Mouse (Mus musculus) small intestine, adult 2 months (tissue): ENCODE measurements at regions not wholly inside any gene's neighbourhood (a gene's known extent, or its start where the extent isn't known, plus 50 kb on each side); places are given as distances from the start of the nearest gene placed in this dataset.

Experiments used
- H3K27ac ChIP-seq: fragments of 200-500 bp; 2 replicates; pipeline ENCODE4 v1.5.1; 2012; ENCODE audit warnings: low read depth, low read length, control low read depth, inconsistent platforms; ENCODE audit not compliant: insufficient read depth
- H3K27me3 ChIP-seq: fragments of 200-500 bp; 2 replicates; pipeline ENCODE4 v1.6.1; 2012; ENCODE audit warnings: mild to moderate bottlenecking, moderate library complexity, low read length, inconsistent platforms; ENCODE audit not compliant: control insufficient read depth, insufficient read depth
- H3K36me3 ChIP-seq: fragments of 200-500 bp; 2 replicates; pipeline ENCODE4 v1.6.1; 2012; ENCODE audit warnings: mild to moderate bottlenecking, low read length, control low read depth, inconsistent platforms; ENCODE audit not compliant: control insufficient read depth, insufficient read depth
- H3K4me1 ChIP-seq: fragments of 200-500 bp; 2 replicates; pipeline ENCODE4 v1.6.1; 2012; ENCODE audit warnings: low read length, inconsistent platforms, mixed read lengths; ENCODE audit not compliant: control insufficient read depth, insufficient read depth, insufficient read length
- H3K4me3 ChIP-seq: fragments of 200-500 bp; 2 replicates; pipeline ENCODE4 v1.5.1; 2012; ENCODE audit warnings: low read depth, mild to moderate bottlenecking, control low read depth, inconsistent platforms, low read length, moderate library complexity
- CTCF ChIP-seq: fragments of 200-500 bp; IDR thresholded peaks from 2 replicates; pipeline ENCODE4 v1.5.1; 2012; ENCODE audit warnings: low read depth, mild to moderate bottlenecking, control low read depth, inconsistent platforms, low read length, moderate library complexity, mixed read lengths; ENCODE audit not compliant: insufficient replicate concordance, insufficient read length; ENCODE audit errors: extremely low read depth
- POLR2A ChIP-seq: fragments of 200-500 bp; IDR thresholded peaks from 2 replicates; pipeline ENCODE4 v1.6.1; 2012; ENCODE audit warnings: low read depth, mild to moderate bottlenecking, control low read depth, inconsistent platforms, low read length, moderate library complexity
- WGBS: fragments of 180-500 bp; shearing (Covaris S2); methylation state at CpG from one replicate; pipeline ENCODE4 v1.1.7; 2018; 5-methylcytosine and 5-hydroxymethylcytosine counted together

GRCm38 (mm10) chr12:35313191-35313925, 221.5 kb downstream of the Ahr start:
- H3K4me1 ChIP-seq: no peaks in the 10 kb centered on the region
- no peak for TF ChIP-seq CTCF
- no peak for TF ChIP-seq POLR2A
- H3K27ac ChIP-seq: no peak overlapping the region
- 55% methylated on average over 11 of the region's 11 CpGs for WGBS
- no peaks in the 10 kb centered on the region for H3K27me3 ChIP-seq
- no peaks in the 10 kb centered on the region for H3K36me3 ChIP-seq
- H3K4me3 ChIP-seq: no peak overlapping the region

- no peak overlapping the region for H3K4me3 ChIP-seq
- no peaks in the 10 kb centered on the region for H3K36me3 ChIP-seq
- H3K4me1 ChIP-seq: no peaks in the 10 kb centered on the region
- no peaks in the 10 kb centered on the region for H3K27me3 ChIP-seq
- no peak for TF ChIP-seq POLR2A
- no peak for TF ChIP-seq CTCF
- H3K27ac ChIP-seq: no peak overlapping the region
These were observed 226.3 kb downstream of the Ahr start for GRCm38 (mm10) chr12:35308537-35308936.

- Histone ChIP-seq H3K4me3 (no peak overlapping the region), H3K27me3 (no peaks in the 10 kb centered on the region), H3K4me1 (no peaks in the 10 kb centered on the region), H3K27ac (no peak overlapping the region), H3K36me3 (no peaks in the 10 kb centered on the region)
- WGBS: 66% methylated on average over 3 of the region's 3 CpGs
- TF ChIP-seq CTCF (no peak), POLR2A (no peak)
These were observed 230.8 kb downstream of the Ahr start for GRCm38 (mm10) chr12:35303764-35304717.

- Histone ChIP-seq H3K36me3 (no peaks in the 10 kb centered on the region), H3K27ac (no peak overlapping the region), H3K27me3 (no peaks in the 10 kb centered on the region), H3K4me3 (no peak overlapping the region), H3K4me1 (no peaks in the 10 kb centered on the region)
- TF ChIP-seq POLR2A: no peak
- no peak for TF ChIP-seq CTCF
- WGBS: 61% methylated on average over 2 of the region's 2 CpGs
These were observed 231.7 kb downstream of the Ahr start for GRCm38 (mm10) chr12:35303188-35303587.

GRCm38 (mm10) chr12:35294668-35295067, 240.2 kb downstream of the Ahr start:
- no peak for TF ChIP-seq CTCF
- TF ChIP-seq POLR2A: no peak
- H3K27me3 ChIP-seq: no peaks in the 10 kb centered on the region
- H3K4me3 ChIP-seq: no peak overlapping the region
- H3K27ac ChIP-seq: no peak overlapping the region
- 69% methylated on average over 1 of the region's 1 CpGs for WGBS
- no peaks in the 10 kb centered on the region for H3K4me1 ChIP-seq
- no peaks in the 10 kb centered on the region for H3K36me3 ChIP-seq

GRCm38 (mm10) chr12:35293566-35293965, 241.3 kb downstream of the Ahr start:
- Histone ChIP-seq H3K4me1 (no peaks in the 10 kb centered on the region), H3K4me3 (no peak overlapping the region), H3K27ac (no peak overlapping the region; the same call in 1 of the 2 replicates), H3K27me3 (no peaks in the 10 kb centered on the region), H3K36me3 (no peaks in the 10 kb centered on the region)
- TF ChIP-seq POLR2A (no peak), CTCF (no peak)
- 51% methylated on average over 2 of the region's 2 CpGs for WGBS

GRCm38 (mm10) chr12:35291941-35292341, 242.9 kb downstream of the Ahr start:
- Histone ChIP-seq H3K27me3 (no peaks in the 10 kb centered on the region), H3K4me1 (peaks cover 2% of the 10 kb centered on the region; the same call in 1 of the 2 replicates), H3K27ac (peak overlapping the region; percentile 46; the same call in 1 of the 2 replicates), H3K36me3 (no peaks in the 10 kb centered on the region), H3K4me3 (no peak overlapping the region)
- 72% methylated on average over 6 of the region's 6 CpGs for WGBS
- TF ChIP-seq CTCF (no peak), POLR2A (no peak)
